16 mouse cellular contexts compared by ENCODE assay signal in the genomic region with DNA sequence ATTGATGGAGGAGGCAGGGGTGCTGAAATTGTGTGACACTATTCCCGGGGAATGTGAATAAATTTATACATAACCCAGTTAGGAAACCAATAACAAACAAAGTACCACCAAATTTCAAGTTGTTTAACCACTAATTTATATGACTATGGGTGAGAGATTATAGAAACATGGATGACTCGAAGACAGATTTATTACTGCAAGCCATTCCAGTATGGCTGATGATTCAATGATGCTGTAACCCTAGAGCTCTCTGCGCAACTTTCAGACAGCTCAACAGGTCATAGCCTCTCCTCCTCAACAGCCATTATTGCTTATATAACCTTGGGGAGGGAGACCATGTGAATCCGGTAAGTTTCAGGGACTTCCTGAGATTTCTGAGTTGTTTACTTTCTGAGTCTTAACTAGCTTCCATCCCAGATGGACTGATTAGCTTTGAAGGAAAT.
"Had no signal": no experiment of that assay in that cellular context is flagged by ENCODE, and none has a peak within 500 bp of the region (broad histone marks: within the 10 kb centered on the region; RNA-seq: fewer than 3 reads in every experiment).

No protein-coding gene starts in this region.

- H3K4me3 ChIP-seq: midbrain, embryonic 10.5 days; midbrain, embryonic 12.5 days; neural tube, embryonic 12.5 days had no signal

- H3K36me3 ChIP-seq: midbrain, embryonic 10.5 days; midbrain, embryonic 12.5 days; neural tube, embryonic 12.5 days had no signal

- H3K27me3 ChIP-seq: midbrain, embryonic 12.5 days; neural tube, embryonic 12.5 days had no signal

- DNase-seq: lung, adult 18-20 months; lung, embryonic 14.5 days; lung, postnatal 10 days; lung, postnatal 4 days; midbrain, embryonic 14.5 days; retina, postnatal 1 day; right cerebral cortex, adult 18-20 months; right cerebral cortex, postnatal 25 days; right cerebral cortex, postnatal 4 days; spleen, adult 18-20 months; thymus, adult 18-20 months; thymus, postnatal 14 days; thymus, postnatal 36 days had no signal

- H3K27ac ChIP-seq: midbrain, embryonic 10.5 days; midbrain, embryonic 12.5 days; neural tube, embryonic 12.5 days had no signal

- H3K4me1 ChIP-seq: midbrain, embryonic 10.5 days; midbrain, embryonic 12.5 days; neural tube, embryonic 12.5 days had no signal
